Mouse (Mus musculus) cerebellum, adult 11 months (tissue): Measurements from ENCODE around the gene Ctbp2.
"Not testable (repeated sequence)": the region's sequence is repeated elsewhere in the genome, so short reads cannot be mapped to it uniquely, and the experiment has no call there.

Source experiments
- DNase-seq: peaks from one replicate; pipeline ENCODE4 v3.0.0; 2022

The Ctbp2 gene

GRCm38 (mm10) chr7:133117815-133118214, 6.3 kb downstream of the Ctbp2 start:
- no peak for DNase-seq

GRCm38 (mm10) chr7:133116542-133116941, 7.6 kb downstream of the Ctbp2 start:
- DNase-seq: no peak

GRCm38 (mm10) chr7:133115886-133116285, 8.3 kb downstream of the Ctbp2 start:
- no peak for DNase-seq

GRCm38 (mm10) chr7:133114847-133115470, 9.2 kb downstream of the Ctbp2 start:
- peak; percentile 22 for DNase-seq

- DNase-seq: no peak
Measured at GRCm38 (mm10) chr7:133113185-133113895, 10.8 kb downstream of the Ctbp2 start.

- no peak for DNase-seq
Measured at GRCm38 (mm10) chr7:133112351-133112831, 11.8 kb downstream of the Ctbp2 start.

GRCm38 (mm10) chr7:133109442-133109841, 14.7 kb downstream of the Ctbp2 start:
- no peak for DNase-seq

- DNase-seq: no peak
Measured at GRCm38 (mm10) chr7:133108695-133109094, 15.5 kb downstream of the Ctbp2 start.

GRCm38 (mm10) chr7:133102578-133102977, 21.6 kb downstream of the Ctbp2 start:
- no peak for DNase-seq

GRCm38 (mm10) chr7:133101070-133101469, 23.1 kb downstream of the Ctbp2 start:
- DNase-seq: no peak

GRCm38 (mm10) chr7:133100178-133100577, 24.0 kb downstream of the Ctbp2 start:
- DNase-seq: no peak

- no peak for DNase-seq
Measured at GRCm38 (mm10) chr7:133099266-133099665, 24.9 kb downstream of the Ctbp2 start.

GRCm38 (mm10) chr7:133098118-133098793, 25.9 kb downstream of the Ctbp2 start:
- DNase-seq: peak; percentile 35

GRCm38 (mm10) chr7:133095610-133096009, 28.5 kb downstream of the Ctbp2 start:
- DNase-seq: not testable (repeated sequence)

GRCm38 (mm10) chr7:133094711-133095495, 29.3 kb downstream of the Ctbp2 start:
- DNase-seq: no peak

- DNase-seq: no peak
Measured at GRCm38 (mm10) chr7:133094161-133094560, 30.0 kb downstream of the Ctbp2 start.

- no peak for DNase-seq
Measured at GRCm38 (mm10) chr7:133093731-133094130, 30.4 kb downstream of the Ctbp2 start.

- no peak for DNase-seq
Measured at GRCm38 (mm10) chr7:133090641-133091040, 33.5 kb downstream of the Ctbp2 start.

GRCm38 (mm10) chr7:133089621-133090260, 34.4 kb downstream of the Ctbp2 start:
- no peak for DNase-seq

- peak; percentile 63 for DNase-seq
Measured at GRCm38 (mm10) chr7:133088830-133089261, 35.3 kb downstream of the Ctbp2 start.

GRCm38 (mm10) chr7:133088411-133088810, 35.7 kb downstream of the Ctbp2 start:
- DNase-seq: no peak

GRCm38 (mm10) chr7:133085408-133085807, 38.7 kb downstream of the Ctbp2 start:
- DNase-seq: no peak
